Mouse (Mus musculus) T-helper 1 cell (primary cell): ENCODE data around the gene Gldc.
"Not testable (repeated sequence)": the region's sequence is repeated elsewhere in the genome, so short reads cannot be mapped to it uniquely, and the experiment has no call there.

ENCODE experiments used
- in situ Hi-C: fragments of 300-600 bp; cut with MboI, MseI; formaldehyde crosslinking; loops from one replicate; pipeline ENCODE4 v1.15.1; 2025; ENCODE audit warnings: high pct_unique_total_duplicates

Gldc gene

GRCm38 (mm10) chr19:30174919-30175571 lies at the start of gene Gldc:
Gene Gldc (minus strand): TSS chr19:30175429.
- in situ Hi-C loops = no loop called here

GRCm38 (mm10) chr19:30222593-30222992 lies 47.4 kb upstream of the Gldc start:
- in situ Hi-C loops = loop anchor here (5.0 kb wide), 1 partner anchor 1405 kb away; no protein-coding TSS in a partner anchor

- in situ Hi-C loops = no loop called here
Observed at GRCm38 (mm10) chr19:30217335-30217734, 42.1 kb upstream of the Gldc start.

- in situ Hi-C loops = no loop called here
Observed at GRCm38 (mm10) chr19:30216186-30216585, 41.0 kb upstream of the Gldc start.

GRCm38 (mm10) chr19:30215736-30216135 lies 40.5 kb upstream of the Gldc start:
- in situ Hi-C loops = not testable (repeated sequence)

- in situ Hi-C loops = no loop called here
Observed at GRCm38 (mm10) chr19:30214026-30214425, 38.8 kb upstream of the Gldc start.

GRCm38 (mm10) chr19:30209006-30209405 lies 33.8 kb upstream of the Gldc start:
- in situ Hi-C loops = not testable (repeated sequence)

GRCm38 (mm10) chr19:30206981-30207380 lies 31.8 kb upstream of the Gldc start:
- in situ Hi-C loops = no loop called here

- in situ Hi-C loops = no loop called here
Observed at GRCm38 (mm10) chr19:30205874-30206273, 30.6 kb upstream of the Gldc start.

- in situ Hi-C loops = no loop called here
Observed at GRCm38 (mm10) chr19:30205159-30205816, 30.1 kb upstream of the Gldc start.

- in situ Hi-C loops = loop anchor here (5.0 kb wide), 1 partner anchor 385 kb away; no protein-coding TSS in a partner anchor
Observed at GRCm38 (mm10) chr19:30202177-30202576, 26.9 kb upstream of the Gldc start.

GRCm38 (mm10) chr19:30194999-30195398 lies 19.8 kb upstream of the Gldc start:
- in situ Hi-C loops = no loop called here

GRCm38 (mm10) chr19:30187232-30187631 lies 12.0 kb upstream of the Gldc start:
- in situ Hi-C loops = no loop called here

GRCm38 (mm10) chr19:30185536-30185935 lies 10.3 kb upstream of the Gldc start:
- in situ Hi-C loops = no loop called here

GRCm38 (mm10) chr19:30179979-30180378 lies 4.8 kb upstream of the Gldc start:
- in situ Hi-C loops = no loop called here

GRCm38 (mm10) chr19:30174074-30174670 lies 1.1 kb downstream of the Gldc start:
- in situ Hi-C loops = no loop called here

- in situ Hi-C loops = no loop called here
Observed at GRCm38 (mm10) chr19:30171346-30172055, 3.7 kb downstream of the Gldc start.

GRCm38 (mm10) chr19:30170319-30170718 lies 4.9 kb downstream of the Gldc start:
- in situ Hi-C loops = no loop called here

GRCm38 (mm10) chr19:30166801-30167505 lies 8.3 kb downstream of the Gldc start:
- in situ Hi-C loops = no loop called here

- in situ Hi-C loops = no loop called here
Observed at GRCm38 (mm10) chr19:30164228-30164627, 11.0 kb downstream of the Gldc start.

- in situ Hi-C loops = no loop called here
Observed at GRCm38 (mm10) chr19:30162808-30163207, 12.4 kb downstream of the Gldc start.

GRCm38 (mm10) chr19:30160021-30160420 lies 15.2 kb downstream of the Gldc start:
- in situ Hi-C loops = no loop called here
